Mouse (Mus musculus): ENCODE measurements around the gene Stfa3. TPM values are rescaled to one million over a fixed set of nuclear protein-coding genes. Genes with fewer than 3 reads are reported as not detected.

The Stfa3 gene
- 1.2 and 1.4 TPM in 2 replicates for total RNA-seq (2023)

DNA sequence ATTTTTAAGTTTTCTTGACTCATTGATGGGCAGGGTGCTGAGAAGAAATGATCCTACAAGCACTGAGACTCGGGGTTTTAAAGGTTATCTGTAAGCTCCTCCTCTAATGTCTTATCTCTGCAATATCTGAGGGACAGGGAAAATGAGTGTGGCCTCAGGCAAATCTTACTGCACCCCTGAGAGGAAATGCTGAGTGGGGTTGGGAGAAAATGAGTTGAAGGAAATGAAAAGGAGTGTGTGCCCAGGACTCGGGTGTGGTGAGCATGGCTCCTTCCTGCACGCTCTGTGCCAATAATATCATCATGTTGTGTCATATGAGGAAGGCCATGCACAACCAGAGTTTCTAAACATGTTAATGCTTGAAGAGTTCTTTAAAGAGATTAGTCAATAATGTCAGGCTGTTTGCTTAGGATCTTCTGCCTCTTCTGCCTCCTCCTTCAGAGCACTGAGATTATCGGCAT, at the start of gene Stfa3:
Gene Stfa3 (minus strand): TSS at position 51 of the 461 bp plus-strand sequence.

GRCm38 (mm10) chr16:36408357-36408756, 46.8 kb downstream of the Stfa3 start, which contains the start of gene Stfa2:
Gene Stfa2 (minus strand): TSS chr16:36408457.

Other genes with a start within 250 kb of the Stfa3 start
- gene Gm5416, start 245.0 kb downstream of the Stfa3 start, total RNA-seq (2023): not detected in 2 replicates
- not detected in 2 replicates for gene 2010005H15Rik, start 233.9 kb downstream of the Stfa3 start, total RNA-seq (2023)
- gene Stfa1, start 178.4 kb downstream of the Stfa3 start, total RNA-seq (2023): 4.2 and 5.7 TPM in 2 replicates
- gene BC117090, start 121.1 kb downstream of the Stfa3 start, total RNA-seq (2023): not detected in 2 replicates
- 2.0 and 2.5 TPM in 2 replicates for gene BC100530, start 87.6 kb downstream of the Stfa3 start, total RNA-seq (2023)
- gene Stfa2, start 46.9 kb downstream of the Stfa3 start, total RNA-seq (2023): 1.7 TPM in 1 of 2 replicates, not detected in the other
- gene Casr, start 106.7 kb upstream of the Stfa3 start, total RNA-seq (2023): not detected in 2 replicates
- gene Cd86, start 210.7 kb upstream of the Stfa3 start, total RNA-seq (2023): 16.4 and 30.7 TPM in 2 replicates
- gene Ildr1, start 238.6 kb upstream of the Stfa3 start, total RNA-seq (2023): 0.16 TPM in 1 of 2 replicates, not detected in the other